Mouse (Mus musculus): ENCODE results near the gene Il1rl2.

DNA sequence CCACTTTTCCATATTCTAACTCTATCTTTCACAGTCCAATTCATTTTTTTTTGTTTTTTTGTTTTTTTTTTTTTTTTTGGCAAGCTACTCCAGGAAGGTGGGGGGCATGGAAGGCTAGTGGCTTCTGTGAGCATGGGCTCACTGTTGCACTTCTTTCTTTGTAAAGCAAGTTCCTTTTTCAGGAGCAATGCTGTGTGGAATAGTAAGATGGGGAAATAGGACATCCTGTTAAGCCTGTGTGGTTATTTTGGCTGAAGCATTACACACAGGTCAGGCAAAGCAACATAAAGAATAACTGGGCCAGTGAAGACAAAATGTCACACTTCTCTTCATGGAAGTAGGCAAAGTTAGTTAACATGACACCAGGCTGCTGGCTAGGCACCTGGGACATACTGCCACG lies 85.5 kb downstream of the Il1rl2 start:
- TF ChIP-seq CTCF (IDR thresholded peaks at IDR 0.05; ENCODE audit: borderline replicate concordance, insufficient read depth, low read depth, low read length) (no peak), POLR2A (IDR thresholded peaks at IDR 0.05; ENCODE audit: borderline replicate concordance, insufficient read depth, low read length) (no peak)

All from cerebellum, adult 2 months (tissue).